Mouse (Mus musculus): ENCODE results near the gene Tfap4.

GRCm38 (mm10) chr16:4590236-4590635, 30.6 kb upstream of the Tfap4 start:
- TF ChIP-seq EP300 (IDR thresholded peaks at IDR 0.05; ENCODE audit: low read depth) (no peak), CTCF (IDR thresholded peaks at IDR 0.05; ENCODE audit: low read depth) (no peak)

All from liver, embryonic 14.5 days (tissue).